Mouse (Mus musculus) hindbrain, postnatal 0 days (tissue): ENCODE results near the gene Sucla2. TPM values are rescaled to one million over a fixed set of nuclear protein-coding genes. Genes with fewer than 3 reads are reported as not detected.
A peak's percentile ranks its signal among the peaks of the same experiment; 100 is the strongest.

Source experiments
- ATAC-seq: fragments of 200-750 bp; cut with Nextera tagmentation; 2 replicates; pipeline ENCODE4 v1.8.0; 2017; ENCODE audit warnings: mild to moderate bottlenecking, moderate TSS enrichment, moderate library complexity
- DNase-seq: peaks from one replicate; pipeline ENCODE4 v3.0.0-alpha.2; 2015; ENCODE audit warnings: low spot score
- H3K27ac ChIP-seq: fragments of 300-500 bp; sonication (generic); 2 replicates; pipeline ENCODE4 v1.5.1; 2014; ENCODE audit warnings: mild to moderate bottlenecking
- H3K27me3 ChIP-seq: fragments of 300-500 bp; sonication (generic); 2 replicates; pipeline ENCODE4 v1.6.1; 2014; ENCODE audit warnings: low read length, mixed read lengths; ENCODE audit not compliant: insufficient read depth
- H3K36me3 ChIP-seq: fragments of 300-500 bp; sonication (generic); 2 replicates; pipeline ENCODE4 v1.6.1; 2014; ENCODE audit warnings: low read length, mixed read lengths; ENCODE audit not compliant: insufficient read depth
- H3K4me1 ChIP-seq: fragments of 300-500 bp; sonication (generic); 2 replicates; pipeline ENCODE4 v1.6.1; 2014; ENCODE audit warnings: antibody characterized with exemption, low read length, mixed read lengths; ENCODE audit not compliant: insufficient read depth
- H3K4me2 ChIP-seq: fragments of 300-500 bp; sonication (generic); 2 replicates; pipeline ENCODE4 v1.6.1; 2014; ENCODE audit warnings: low read depth, mild to moderate bottlenecking, low read length, moderate library complexity, mixed read lengths
- H3K4me3 ChIP-seq: fragments of 300-500 bp; sonication (generic); 2 replicates; pipeline ENCODE4 v1.5.1; 2014; ENCODE audit warnings: low read length
- H3K9ac ChIP-seq: fragments of 300-500 bp; sonication (generic); replicated peaks from 2 replicates; pipeline ENCODE4 v1.6.1; 2014; ENCODE audit warnings: mild to moderate bottlenecking, low read length, moderate library complexity, mixed read lengths
- H3K9me3 ChIP-seq: fragments of 300-500 bp; sonication (generic); 2 replicates; pipeline ENCODE4 v1.6.1; 2016; ENCODE audit warnings: low read length, mixed read lengths
- CTCF ChIP-seq: IDR thresholded peaks from 2 replicates; pipeline ENCODE4 v1.5.1; 2016; ENCODE audit warnings: antibody characterized with exemption, control low read depth, low read depth
- WGBS: fragments of 180-500 bp; shearing (Covaris S2); extraction: QIAGEN DNeasy Blood & Tissue Kit; methylation state at CpG from one replicate; pipeline ENCODE4 v1.1.7; 2014; 5-methylcytosine and 5-hydroxymethylcytosine counted together
- polyA plus RNA-seq: library from polyadenylated mRNA; unstranded; fragments of >200 nt; fragmentation: Nextera tagmentation; extraction: Ambion mirVana; gene quantifications from 2 replicates; pipeline ENCODE4 v1.2.1, GENCODE M21; 2015
- total RNA-seq: library from RNA; depleted of rRNA; stranded (reverse); fragments of >200 nt; gene quantifications from 2 replicates; pipeline ENCODE4 v1.2.3, GENCODE M21; 2014; rRNA removed

Sucla2 gene
- total RNA-seq (65.4 and 73.9 TPM in 2 replicates), polyA plus RNA-seq (157 and 160 TPM in 2 replicates)

DNA sequence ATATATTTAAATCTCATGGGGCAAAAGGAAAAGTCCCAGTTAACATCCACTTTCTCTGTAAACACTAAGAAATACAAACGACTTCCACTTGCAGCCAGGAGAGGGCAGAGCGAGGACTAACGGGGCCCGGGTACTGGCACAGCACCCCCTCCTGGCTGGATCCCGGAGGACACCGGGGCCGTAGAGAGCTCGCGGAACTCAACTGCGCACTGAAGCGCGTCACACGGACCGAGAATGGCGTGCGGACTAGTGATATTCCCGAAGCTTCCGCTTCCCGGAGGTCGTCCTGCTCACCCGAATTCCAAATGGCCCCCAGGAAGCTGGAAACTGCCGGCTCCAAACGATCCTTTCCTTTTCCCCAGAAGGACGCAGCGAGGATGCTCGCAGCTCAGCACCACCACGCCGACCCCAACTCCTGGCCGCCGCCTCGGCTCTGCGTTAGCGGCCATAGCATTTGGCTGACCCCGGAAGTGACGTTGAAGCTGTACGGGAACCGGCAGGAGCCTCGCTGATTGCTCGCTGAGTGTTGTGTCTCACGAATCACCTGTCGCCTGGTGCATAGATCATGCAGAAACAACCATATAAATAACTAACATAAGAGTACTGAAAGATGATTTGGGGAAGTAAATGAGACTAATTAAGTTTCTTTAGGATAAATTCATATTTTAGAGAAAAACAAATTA is at the start of gene Sucla2:
TSS of gene Sucla2 (plus strand) at position 554 of the 683 bp plus-strand sequence.
- H3K4me3 ChIP-seq = peak within 1 kb of the TSS; percentile 47
- peak; percentile 99 for TF ChIP-seq CTCF
- peak; percentile 98 for DNase-seq
- WGBS = 1% methylated on average over 36 of the region's 41 CpGs
- no peaks in the 10 kb centered on the region for H3K36me3 ChIP-seq
- H3K9ac ChIP-seq = peak within 1 kb of the TSS; percentile 57
- peak; percentile 100 for ATAC-seq
- peak within 1 kb of the TSS; percentile 93 for H3K27ac ChIP-seq
- H3K27me3 ChIP-seq = no peaks in the 10 kb centered on the region
- H3K4me1 ChIP-seq = no peaks in the 10 kb centered on the region
- no peaks in the 10 kb centered on the region for H3K9me3 ChIP-seq
- H3K4me2 ChIP-seq = peak within 1 kb of the TSS; percentile 40

DNA sequence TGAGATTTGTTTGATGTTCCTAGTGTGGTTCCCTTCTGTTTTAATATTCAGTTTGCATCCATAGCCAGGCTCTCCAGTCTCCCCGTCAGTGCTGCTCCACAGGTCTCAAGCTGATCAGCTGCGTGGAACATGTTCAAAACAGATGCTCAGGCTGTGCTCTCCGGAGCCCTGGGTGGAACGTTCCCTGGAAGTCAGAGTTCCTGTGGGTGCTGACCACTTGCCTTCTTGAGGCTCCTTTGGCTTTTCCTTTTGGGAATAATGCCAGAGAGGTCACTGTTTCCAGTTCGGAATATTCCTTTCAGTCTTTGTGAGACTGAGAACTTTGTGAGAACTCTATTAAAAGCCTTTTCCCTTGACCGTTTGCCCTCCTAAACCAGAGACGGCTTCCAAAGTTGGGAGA is 49.6 kb upstream of the Sucla2 start:
- DNase-seq (no peak), ATAC-seq (no peak)
- no peaks in the 10 kb centered on the region for H3K9me3 ChIP-seq
- no peaks in the 10 kb centered on the region for H3K36me3 ChIP-seq
- H3K4me2 ChIP-seq = no peak overlapping the region
- WGBS = 38% methylated on average over 7 of the region's 7 CpGs
- no peak overlapping the region for H3K4me3 ChIP-seq
- peaks cover 13% of the 10 kb centered on the region; the same call in 1 of the 2 replicates for H3K4me1 ChIP-seq
- H3K27ac ChIP-seq = peak overlapping the region; percentile 80; the same call in 1 of the 2 replicates
- no peak for TF ChIP-seq CTCF
- no peaks in the 10 kb centered on the region for H3K27me3 ChIP-seq
- H3K9ac ChIP-seq = no peak overlapping the region

DNA sequence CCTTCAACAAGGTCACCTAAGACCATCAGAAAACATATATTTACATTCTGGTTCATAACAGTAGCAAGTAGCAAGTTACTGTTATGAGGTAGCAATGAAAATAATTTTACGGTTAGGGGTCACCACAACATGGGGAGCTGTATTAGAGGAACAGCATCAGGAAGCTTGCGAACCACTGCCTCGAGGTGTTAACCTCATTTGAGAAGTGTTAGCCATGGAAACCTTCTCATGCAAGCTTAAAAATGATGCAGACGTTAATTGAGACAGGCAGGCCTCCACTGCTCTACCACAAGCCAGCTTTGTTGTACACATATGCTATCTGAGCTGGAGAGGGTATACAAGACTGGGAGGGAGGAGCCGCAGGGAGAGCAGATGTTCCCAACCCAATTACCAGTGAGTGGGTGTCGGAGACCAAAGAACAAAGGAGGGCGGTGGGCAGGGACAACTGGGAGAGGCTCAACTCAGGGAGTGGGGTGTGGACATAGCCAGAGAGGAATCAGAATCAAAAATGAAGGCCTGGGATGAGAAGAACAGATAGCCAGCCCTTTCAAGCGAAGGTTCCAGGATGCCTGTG is 48.7 kb upstream of the Sucla2 start:
- H3K27ac ChIP-seq = no peak overlapping the region
- H3K9ac ChIP-seq = no peak overlapping the region
- H3K27me3 ChIP-seq = no peaks in the 10 kb centered on the region
- no peak for TF ChIP-seq CTCF
- no peak overlapping the region for H3K4me3 ChIP-seq
- peak; percentile 74 for ATAC-seq
- 66% methylated on average over 8 of the region's 8 CpGs for WGBS
- no peaks in the 10 kb centered on the region for H3K36me3 ChIP-seq
- H3K4me1 ChIP-seq = peaks cover 13% of the 10 kb centered on the region; the same call in 1 of the 2 replicates
- no peaks in the 10 kb centered on the region for H3K9me3 ChIP-seq
- H3K4me2 ChIP-seq = no peak overlapping the region
- DNase-seq = peak; percentile 22

DNA sequence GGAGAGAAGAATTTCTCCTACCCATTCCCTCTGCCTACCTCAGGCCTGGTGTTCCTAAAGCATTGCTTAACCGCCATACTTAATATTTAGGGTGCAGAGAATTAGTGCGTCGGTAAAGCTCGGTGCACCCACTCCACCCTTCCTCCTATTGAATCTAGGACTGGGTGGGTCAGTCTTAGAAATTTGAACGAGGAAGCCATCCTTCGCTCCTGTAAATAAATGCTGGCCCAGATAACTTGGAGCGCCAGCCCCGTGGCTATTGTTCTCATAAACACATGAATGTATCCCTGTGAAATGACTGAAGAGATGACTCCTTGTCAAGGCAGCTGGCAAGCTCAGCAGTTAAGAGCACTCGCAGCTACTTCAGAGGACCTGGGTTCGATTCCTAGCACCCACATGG is 48.0 kb upstream of the Sucla2 start:
- Histone ChIP-seq H3K4me2 (no peak overlapping the region), H3K27ac (no peak overlapping the region), H3K4me3 (no peak overlapping the region), H3K27me3 (no peaks in the 10 kb centered on the region), H3K9me3 (no peaks in the 10 kb centered on the region), H3K4me1 (peaks cover 13% of the 10 kb centered on the region; the same call in 1 of the 2 replicates), H3K36me3 (no peaks in the 10 kb centered on the region), H3K9ac (no peak overlapping the region)
- no peak for TF ChIP-seq CTCF
- DNase-seq = no peak
- 92% methylated on average over 10 of the region's 10 CpGs for WGBS
- ATAC-seq = no peak

DNA sequence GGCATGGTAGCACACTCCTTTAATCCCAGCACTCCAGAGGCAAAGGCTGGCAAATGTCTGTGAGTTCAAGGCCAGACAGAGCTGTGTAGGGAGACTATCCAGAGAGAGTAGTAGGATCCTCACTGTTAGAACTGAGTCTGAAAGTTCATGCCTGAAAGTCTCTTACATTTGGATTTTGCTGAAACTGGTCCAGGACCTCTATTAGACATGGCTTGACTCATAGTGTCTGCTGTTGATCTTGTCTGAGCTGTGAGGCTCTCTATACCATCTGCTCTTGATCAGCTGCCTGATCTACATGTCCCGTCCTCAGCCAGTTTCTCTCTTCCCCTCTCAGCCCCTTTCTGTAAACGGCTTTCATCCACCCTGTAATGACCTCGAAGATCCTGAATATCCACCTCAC is 46.8 kb upstream of the Sucla2 start:
- no peak for TF ChIP-seq CTCF
- peaks cover 13% of the 10 kb centered on the region; the same call in 1 of the 2 replicates for H3K4me1 ChIP-seq
- no peak overlapping the region for H3K4me2 ChIP-seq
- 81% methylated on average over 3 of the region's 3 CpGs for WGBS
- H3K27ac ChIP-seq = no peak overlapping the region
- no peaks in the 10 kb centered on the region for H3K9me3 ChIP-seq
- H3K36me3 ChIP-seq = no peaks in the 10 kb centered on the region
- no peaks in the 10 kb centered on the region for H3K27me3 ChIP-seq
- no peak overlapping the region for H3K4me3 ChIP-seq
- ATAC-seq (no peak), DNase-seq (no peak)
- no peak overlapping the region for H3K9ac ChIP-seq

DNA sequence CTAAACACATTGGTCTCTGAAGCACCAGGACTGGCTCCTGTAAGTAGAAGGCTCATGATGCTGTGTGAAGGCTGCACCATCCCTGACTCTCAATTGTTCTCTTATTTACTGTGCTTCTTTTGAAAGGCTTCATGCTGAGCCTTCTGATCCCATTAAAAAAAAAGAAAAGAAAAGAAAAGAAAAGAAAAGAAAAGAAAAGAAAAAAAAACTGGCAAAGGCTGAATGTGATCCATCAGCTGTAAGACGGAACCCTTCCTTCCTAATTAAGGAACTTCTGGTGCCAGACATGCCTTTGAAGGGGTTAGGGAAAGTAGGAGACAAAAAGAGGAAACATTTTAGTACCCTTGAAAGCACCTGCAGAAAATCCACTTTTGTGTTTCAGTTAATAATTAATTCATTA is 45.3 kb upstream of the Sucla2 start:
- Histone ChIP-seq H3K4me1 (peaks cover 7% of the 10 kb centered on the region; the same call in 1 of the 2 replicates), H3K9ac (no peak overlapping the region), H3K27ac (no peak overlapping the region), H3K36me3 (no peaks in the 10 kb centered on the region), H3K9me3 (no peaks in the 10 kb centered on the region), H3K27me3 (no peaks in the 10 kb centered on the region), H3K4me2 (no peak overlapping the region), H3K4me3 (no peak overlapping the region)
- DNase-seq (no peak), ATAC-seq (no peak)
- TF ChIP-seq CTCF = no peak
- whole genome bisulfite sequencing = 29% methylated on average over 1 of the region's 1 CpGs
